Mouse (Mus musculus) thymus, postnatal 14 days (tissue): Measurements from ENCODE around the gene Prss23.
A peak's percentile ranks its signal among the peaks of the same experiment; 100 is the strongest.

Source experiments
- DNase-seq: peaks from one replicate; pipeline ENCODE4 v3.0.0; 2021

Prss23 gene

DNA sequence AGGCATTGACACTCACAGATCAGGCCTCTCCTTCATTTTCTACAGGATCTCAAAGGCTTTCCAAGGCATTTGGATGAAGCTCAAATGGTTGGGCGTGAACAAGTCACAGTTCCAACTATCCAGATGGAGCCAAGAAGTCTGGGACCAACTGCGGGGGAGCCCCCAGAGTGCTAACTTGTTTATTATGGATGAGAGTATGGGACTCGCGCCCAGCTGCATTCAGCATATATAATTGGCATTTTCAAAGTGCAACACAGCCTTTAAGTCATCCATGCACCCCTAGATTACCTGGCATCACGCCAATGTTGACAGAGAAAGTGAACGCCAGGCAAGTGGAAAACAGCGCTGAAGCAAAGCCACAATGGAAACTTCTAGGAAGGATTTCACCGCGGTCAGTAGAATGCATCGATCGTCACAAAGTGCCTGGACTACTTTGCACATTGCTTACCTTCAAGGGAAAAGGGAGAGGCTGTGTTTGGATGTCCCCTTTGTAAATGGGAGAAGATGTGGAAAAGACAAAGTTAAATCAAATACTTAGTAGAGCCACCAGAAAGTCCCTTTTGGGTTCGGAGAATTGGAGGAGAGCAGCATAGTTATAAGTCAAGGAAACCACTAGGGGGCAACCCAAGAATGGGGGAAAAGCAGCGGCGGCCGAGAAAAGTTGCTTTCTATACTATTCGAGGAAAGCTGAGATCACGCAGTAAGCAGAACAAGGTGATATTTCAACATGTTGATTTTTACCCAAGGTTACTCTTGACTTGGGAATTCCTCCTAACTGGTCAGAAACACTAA lies 27.3 kb downstream of the Prss23 start:
- DNase-seq: peak; percentile 16

- no peak for DNase-seq
Measured at GRCm38 (mm10) chr7:89483769-89484568, 43.0 kb downstream of the Prss23 start.

DNA sequence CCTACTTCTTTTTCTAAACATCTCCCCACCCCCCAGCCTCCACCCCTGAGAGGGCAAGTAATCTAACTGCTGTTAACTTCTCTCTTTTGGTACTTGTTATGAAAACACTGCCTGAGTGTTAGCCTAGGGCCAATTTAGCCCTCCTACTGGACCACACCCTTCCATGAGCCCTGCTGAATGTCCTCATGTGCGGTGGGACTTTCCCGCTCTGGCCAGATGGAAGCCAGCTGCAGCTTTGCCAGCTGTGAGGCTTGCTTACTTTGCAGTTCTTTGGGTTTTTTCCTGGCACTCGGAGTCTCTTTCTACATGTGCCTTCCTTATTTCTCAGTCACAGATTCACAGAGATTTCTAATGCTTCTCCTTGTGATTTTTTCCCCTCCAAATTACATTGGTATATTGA lies 45.3 kb downstream of the Prss23 start:
- no peak for DNase-seq

GRCm38 (mm10) chr7:89478490-89478889 lies 48.5 kb downstream of the Prss23 start:
- DNase-seq: no peak

DNA sequence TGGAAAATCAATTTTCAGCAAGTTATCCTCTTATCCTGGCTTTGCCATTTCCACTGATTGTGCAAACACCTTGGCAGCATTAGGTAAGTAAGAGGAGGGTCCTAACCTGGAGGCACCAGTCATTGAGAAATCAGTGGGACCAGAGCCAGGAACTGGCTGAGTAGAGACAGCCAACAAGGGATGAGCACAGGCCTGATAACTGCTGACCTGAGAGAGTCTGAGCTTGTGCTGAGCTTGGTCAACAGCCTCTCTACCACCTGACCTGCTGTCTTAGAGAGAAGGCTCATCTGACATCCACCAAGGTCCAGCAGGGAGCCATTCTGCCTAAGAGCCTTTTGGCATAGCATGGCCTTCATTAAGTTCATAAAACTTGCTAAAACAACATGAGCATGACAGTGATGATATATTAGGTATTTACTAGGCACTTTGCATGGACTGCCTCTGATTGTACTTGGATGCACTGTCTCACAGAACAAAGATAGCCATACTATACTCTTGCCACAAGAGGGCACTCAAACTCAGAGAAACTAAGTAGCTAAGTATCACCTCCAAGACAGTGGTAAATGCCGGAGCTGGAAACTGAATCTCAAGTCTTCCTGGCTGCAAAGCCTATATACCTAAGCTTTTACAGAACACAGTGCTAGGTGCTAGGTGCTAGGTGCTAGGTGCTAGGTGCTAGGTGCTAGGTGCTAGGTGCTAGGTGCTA lies 49.5 kb downstream of the Prss23 start:
- peak; percentile 18 for DNase-seq

DNA sequence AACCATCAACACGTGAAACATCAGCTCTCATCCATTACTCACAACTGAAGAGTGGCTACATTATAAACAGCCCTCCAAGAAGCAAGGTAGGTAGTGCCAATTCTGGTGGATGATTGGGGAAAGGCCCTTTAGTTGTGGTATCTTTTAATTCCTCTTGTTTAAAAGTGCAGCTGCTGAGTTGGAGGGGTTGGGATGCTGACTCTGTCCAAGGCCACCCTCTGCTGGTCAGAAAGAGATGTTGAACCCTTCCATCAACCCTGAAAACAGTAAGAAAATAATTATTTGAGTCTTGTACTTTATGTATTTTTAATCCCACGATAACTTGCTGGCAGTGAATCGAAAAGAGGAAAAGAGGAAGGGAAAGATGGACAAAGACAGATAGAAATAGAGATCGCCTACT lies 53.5 kb downstream of the Prss23 start:
- no peak for DNase-seq

- DNase-seq: no peak
Measured at GRCm38 (mm10) chr7:89463775-89464592, 63.0 kb downstream of the Prss23 start.

- DNase-seq: no peak
Measured at GRCm38 (mm10) chr7:89463246-89463645, 63.7 kb downstream of the Prss23 start.

GRCm38 (mm10) chr7:89462646-89463207 lies 64.3 kb downstream of the Prss23 start:
- no peak for DNase-seq

DNA sequence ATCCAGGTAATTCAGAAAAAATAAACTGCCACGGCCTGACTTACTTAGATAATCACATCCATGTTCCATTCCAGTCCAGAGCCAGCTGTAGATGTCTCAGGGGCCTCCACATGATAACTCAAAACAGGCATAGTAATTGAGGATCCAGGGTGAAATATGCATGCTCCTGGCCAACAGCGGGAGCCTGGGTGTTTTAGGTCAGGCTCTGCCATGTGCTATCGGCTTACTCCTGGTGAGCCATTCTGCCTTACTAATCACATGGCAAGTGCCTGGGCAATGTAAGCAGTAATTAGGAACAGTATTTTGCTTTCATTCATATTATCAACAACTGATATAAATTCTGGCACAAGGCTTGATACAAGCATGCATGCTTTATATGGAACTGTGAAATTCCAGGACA lies 65.6 kb downstream of the Prss23 start:
- no peak for DNase-seq

DNA sequence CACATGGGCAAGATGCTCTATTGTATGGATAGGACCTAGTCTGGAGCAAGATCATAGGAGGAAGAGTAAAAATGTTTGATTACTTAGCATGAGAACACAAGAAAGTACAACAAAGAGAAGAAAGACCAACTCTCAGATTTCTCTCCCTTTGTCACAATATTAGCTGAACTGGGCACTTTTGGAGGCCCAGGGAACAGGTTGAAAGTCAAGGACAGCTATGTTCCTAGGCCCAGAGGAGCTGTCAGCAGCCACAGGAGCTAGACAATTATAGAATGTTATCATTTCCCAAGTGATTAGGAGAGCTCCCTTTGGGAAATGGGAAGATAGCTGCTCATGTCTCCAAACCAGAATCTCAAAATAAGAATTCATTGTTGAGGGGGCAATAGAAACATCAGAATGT lies 66.1 kb downstream of the Prss23 start:
- no peak for DNase-seq

- no peak for DNase-seq
Measured at GRCm38 (mm10) chr7:89459691-89460090, 67.3 kb downstream of the Prss23 start.
